Mouse (Mus musculus) liver, embryonic 15.5 days (tissue): ENCODE measurements around the gene Hopx. TPM values are rescaled to one million over a fixed set of nuclear protein-coding genes. Genes with fewer than 3 reads are reported as not detected.

Experiments
- ATAC-seq: fragments of 200-750 bp; cut with Nextera tagmentation; 2 replicates; pipeline ENCODE4 v1.8.0; 2017; ENCODE audit warnings: moderate number of reproducible peaks, mild to moderate bottlenecking, moderate library complexity; ENCODE audit not compliant: insufficient read depth
- H3K27ac ChIP-seq: fragments of 300-500 bp; sonication (generic); replicated peaks from 2 replicates; pipeline ENCODE4 v1.5.1; 2015; ENCODE audit warnings: mild to moderate bottlenecking, inconsistent platforms
- H3K27me3 ChIP-seq: fragments of 300-500 bp; sonication (generic); 2 replicates; pipeline ENCODE4 v1.6.1; 2015; ENCODE audit warnings: mild to moderate bottlenecking, inconsistent platforms
- H3K36me3 ChIP-seq: fragments of 300-500 bp; sonication (generic); replicated peaks from 2 replicates; pipeline ENCODE4 v1.6.1; 2015; ENCODE audit warnings: moderate library complexity, mild to moderate bottlenecking, inconsistent platforms
- H3K4me1 ChIP-seq: fragments of 300-500 bp; sonication (generic); replicated peaks from 2 replicates; pipeline ENCODE4 v1.6.1; 2015; ENCODE audit warnings: inconsistent platforms
- H3K4me2 ChIP-seq: fragments of 300-500 bp; sonication (generic); 2 replicates; pipeline ENCODE4 v1.6.1; 2015; ENCODE audit warnings: moderate library complexity, mild to moderate bottlenecking, inconsistent platforms
- H3K4me3 ChIP-seq: fragments of 300-500 bp; sonication (generic); replicated peaks from 2 replicates; pipeline ENCODE4 v1.5.1; 2015; ENCODE audit warnings: mild to moderate bottlenecking, inconsistent platforms
- H3K9ac ChIP-seq: fragments of 300-500 bp; sonication (generic); 2 replicates; pipeline ENCODE4 v1.6.1; 2015; ENCODE audit warnings: moderate library complexity, mild to moderate bottlenecking, inconsistent platforms
- H3K9me3 ChIP-seq: fragments of 300-500 bp; sonication (generic); replicated peaks from 2 replicates; pipeline ENCODE4 v1.6.1; 2016; ENCODE audit warnings: inconsistent platforms
- WGBS: fragments of 180-500 bp; shearing (Covaris S2); methylation state at CpG from one replicate; pipeline ENCODE4 v1.1.7; 2015; ENCODE audit warnings: mixed read lengths; ENCODE audit not compliant: insufficient replicate concordance; 5-methylcytosine and 5-hydroxymethylcytosine counted together
- polyA plus RNA-seq: library from polyadenylated mRNA; unstranded; fragments of >200 nt; fragmentation: Nextera tagmentation; extraction: Ambion mirVana; gene quantifications from 2 replicates; pipeline ENCODE4 v1.2.1, GENCODE M21; 2015

Hopx gene
- polyA plus RNA-seq, 1 experiment from 2014 or later, result 0.13 TPM

- H3K36me3 ChIP-seq, result no peaks in the 10 kb centered on the region
- 42% methylated on average over 7 of the region's 7 CpGs for WGBS
- ATAC-seq, result no peak
- no peak overlapping the region for H3K27ac ChIP-seq
- no peak overlapping the region for H3K4me2 ChIP-seq
- 0 out of 2 replicates have a peak, but pooled peaks cover 6% of the 10 kb centered on the region for H3K27me3 ChIP-seq
- no peak overlapping the region for H3K4me3 ChIP-seq
- H3K9me3 ChIP-seq, result no peaks in the 10 kb centered on the region
- peaks cover 49% of the 10 kb centered on the region for H3K4me1 ChIP-seq
- no peak overlapping the region for H3K9ac ChIP-seq
These were observed 5.8 kb upstream of the Hopx start for GRCm38 (mm10) chr5:77120701-77121100.

- H3K36me3 ChIP-seq, result no peaks in the 10 kb centered on the region
- H3K9me3 ChIP-seq, result no peaks in the 10 kb centered on the region
- H3K4me2 ChIP-seq, result peak overlapping the region; percentile 54
- H3K27me3 ChIP-seq, result 0 out of 2 replicates have a peak, but pooled peaks cover 7% of the 10 kb centered on the region
- no peak overlapping the region for H3K4me3 ChIP-seq
- peak overlapping the region; percentile 77 for H3K27ac ChIP-seq
- H3K4me1 ChIP-seq, result peaks cover 47% of the 10 kb centered on the region
- no peak overlapping the region for H3K9ac ChIP-seq
- peak; percentile 100 for ATAC-seq
- 53% methylated on average over 19 of the region's 19 CpGs for WGBS
These were observed 4.8 kb upstream of the Hopx start for GRCm38 (mm10) chr5:77119475-77120422.

DNA sequence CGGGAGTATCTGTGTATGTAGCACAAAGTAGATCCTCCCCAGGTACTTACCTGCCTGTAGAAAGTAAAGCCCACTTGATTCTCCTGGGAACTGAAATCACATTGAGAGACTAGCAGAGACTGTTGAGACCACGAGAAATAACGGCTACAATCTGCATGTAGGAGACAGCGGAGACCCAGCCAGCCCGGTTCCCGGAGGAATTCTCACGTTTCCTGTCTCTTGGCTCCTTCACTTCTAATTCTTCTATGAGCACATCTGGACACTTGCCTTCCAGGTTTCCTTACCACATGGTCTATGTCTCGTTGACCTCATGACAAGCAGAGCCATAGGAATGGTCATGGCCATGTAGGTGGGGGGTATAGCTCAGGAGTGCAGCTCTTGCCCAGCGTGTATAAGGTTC lies 811 bp upstream of the Hopx start:
- 71% methylated on average over 9 of the region's 9 CpGs for WGBS
- Histone ChIP-seq H3K36me3 (no peaks in the 10 kb centered on the region), H3K9ac (no peak overlapping the region), H3K4me2 (no peak overlapping the region), H3K27me3 (0 out of 2 replicates have a peak, but pooled peaks cover 7% of the 10 kb centered on the region), H3K4me3 (no peak overlapping the region), H3K9me3 (no peaks in the 10 kb centered on the region), H3K4me1 (peaks cover 20% of the 10 kb centered on the region), H3K27ac (no peak overlapping the region)
- no peak for ATAC-seq

DNA sequence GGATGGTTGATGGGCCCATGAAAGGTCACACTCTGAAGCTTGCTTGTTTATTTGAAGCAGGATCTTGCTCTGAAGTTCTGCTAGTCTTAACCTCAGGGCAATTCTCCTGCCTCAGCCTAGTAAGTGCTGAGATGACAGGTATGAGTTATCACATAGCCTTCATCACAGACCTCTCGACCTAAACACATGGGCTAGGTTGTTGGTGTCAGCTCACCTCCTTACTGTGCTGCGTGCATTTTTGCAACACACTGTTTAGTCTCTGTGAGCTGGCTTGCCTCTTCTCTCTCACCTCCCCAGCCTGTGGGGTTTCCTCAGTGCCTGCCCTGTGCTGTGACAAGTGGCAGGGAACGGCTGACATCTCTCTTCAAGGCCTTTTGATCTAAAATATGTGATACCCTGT lies 1.1 kb downstream of the Hopx start:
- ATAC-seq, result no peak
- no peaks in the 10 kb centered on the region for H3K9me3 ChIP-seq
- 63% methylated on average over 3 of the region's 3 CpGs for WGBS
- H3K27ac ChIP-seq, result no peak overlapping the region
- no peaks in the 10 kb centered on the region for H3K36me3 ChIP-seq
- 0 out of 2 replicates have a peak, but pooled peaks cover 7% of the 10 kb centered on the region for H3K27me3 ChIP-seq
- no peak overlapping the region for H3K4me3 ChIP-seq
- no peak overlapping the region for H3K4me2 ChIP-seq
- peaks cover under 1% of the 10 kb centered on the region for H3K4me1 ChIP-seq
- H3K9ac ChIP-seq, result no peak overlapping the region

DNA sequence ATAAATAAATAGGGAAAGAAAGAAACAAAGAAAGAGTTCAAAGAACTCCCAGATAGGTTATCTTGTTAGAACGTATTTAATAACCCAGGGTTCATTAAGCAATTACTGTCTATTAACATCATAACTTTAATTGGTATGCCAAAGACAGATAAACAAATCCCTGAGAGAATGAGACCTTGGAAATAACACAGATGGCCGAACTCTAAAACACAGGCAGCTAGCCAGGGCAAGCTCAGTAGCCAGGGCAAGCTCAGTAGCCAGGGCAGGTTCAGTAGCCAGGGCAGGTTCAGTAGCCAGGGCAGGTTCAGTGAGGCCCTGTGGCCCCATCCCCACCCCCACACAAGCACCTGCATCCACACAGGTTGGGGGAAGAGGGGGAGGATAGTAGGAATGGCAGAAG lies 2.9 kb downstream of the Hopx start:
- H3K27ac ChIP-seq, result no peak overlapping the region
- no peaks in the 10 kb centered on the region for H3K4me1 ChIP-seq
- no peaks in the 10 kb centered on the region for H3K36me3 ChIP-seq
- no peak overlapping the region for H3K9ac ChIP-seq
- H3K4me2 ChIP-seq, result no peak overlapping the region
- WGBS, result 50% methylated on average over 2 of the region's 2 CpGs
- H3K27me3 ChIP-seq, result 0 out of 2 replicates have a peak, but pooled peaks cover 7% of the 10 kb centered on the region
- H3K4me3 ChIP-seq, result no peak overlapping the region
- no peaks in the 10 kb centered on the region for H3K9me3 ChIP-seq
- no peak for ATAC-seq

GRCm38 (mm10) chr5:77109814-77110213 lies 5.1 kb downstream of the Hopx start:
- H3K9ac ChIP-seq, result no peak overlapping the region
- H3K4me3 ChIP-seq, result no peak overlapping the region
- H3K4me1 ChIP-seq, result no peaks in the 10 kb centered on the region
- no peak for ATAC-seq
- H3K4me2 ChIP-seq, result no peak overlapping the region
- no peaks in the 10 kb centered on the region for H3K27me3 ChIP-seq
- 44% methylated on average over 2 of the region's 2 CpGs for WGBS
- H3K36me3 ChIP-seq, result no peaks in the 10 kb centered on the region
- no peaks in the 10 kb centered on the region for H3K9me3 ChIP-seq
- H3K27ac ChIP-seq, result no peak overlapping the region

- Histone ChIP-seq H3K27me3 (no peaks in the 10 kb centered on the region), H3K27ac (no peak overlapping the region), H3K36me3 (no peaks in the 10 kb centered on the region), H3K9me3 (no peaks in the 10 kb centered on the region), H3K4me2 (no peak overlapping the region), H3K4me1 (no peaks in the 10 kb centered on the region), H3K4me3 (no peak overlapping the region), H3K9ac (no peak overlapping the region)
- ATAC-seq, result no peak
- 72% methylated on average over 6 of the region's 6 CpGs for WGBS
These were observed 6.1 kb downstream of the Hopx start for GRCm38 (mm10) chr5:77108806-77109205.

GRCm38 (mm10) chr5:77107146-77107822 lies 7.6 kb downstream of the Hopx start:
- Histone ChIP-seq H3K27ac (no peak overlapping the region), H3K9ac (no peak overlapping the region), H3K9me3 (no peaks in the 10 kb centered on the region), H3K36me3 (no peaks in the 10 kb centered on the region), H3K4me2 (no peak overlapping the region), H3K27me3 (peaks cover 10% of the 10 kb centered on the region; the same call in 1 of the 2 replicates), H3K4me3 (no peak overlapping the region), H3K4me1 (no peaks in the 10 kb centered on the region)
- WGBS, result 73% methylated on average over 11 of the region's 11 CpGs
- no peak for ATAC-seq

- Histone ChIP-seq H3K27ac (no peak overlapping the region), H3K36me3 (no peaks in the 10 kb centered on the region), H3K27me3 (peaks cover 23% of the 10 kb centered on the region), H3K4me3 (no peak overlapping the region), H3K4me1 (0 out of 2 replicates have a peak, but pooled peaks cover 9% of the 10 kb centered on the region), H3K4me2 (no peak overlapping the region), H3K9ac (no peak overlapping the region), H3K9me3 (no peaks in the 10 kb centered on the region)
- no peak for ATAC-seq
- WGBS, result 61% methylated on average over 15 of the region's 15 CpGs
These were observed 12.2 kb downstream of the Hopx start for GRCm38 (mm10) chr5:77102522-77103365.

DNA sequence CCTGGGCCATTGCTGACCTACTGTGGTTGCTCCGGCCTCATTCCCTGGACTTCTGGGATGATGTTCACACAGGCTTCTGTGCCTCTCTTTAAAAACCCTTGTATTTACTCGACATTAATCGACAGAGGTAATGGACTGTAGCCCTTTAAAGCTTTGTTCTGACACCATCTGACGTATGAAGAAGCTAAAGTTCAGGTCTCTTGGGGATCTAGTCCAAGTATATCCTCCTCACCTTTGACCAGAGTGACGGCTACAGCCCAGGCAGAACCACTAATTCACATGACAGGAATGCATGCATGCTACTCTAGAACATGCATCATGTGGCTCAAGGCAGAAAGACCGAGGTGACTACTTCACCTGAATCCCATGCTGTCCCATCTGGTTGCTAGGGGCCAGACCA lies 14.2 kb downstream of the Hopx start:
- Histone ChIP-seq H3K27ac (no peak overlapping the region), H3K4me2 (no peak overlapping the region), H3K9me3 (no peaks in the 10 kb centered on the region), H3K4me1 (peaks cover 17% of the 10 kb centered on the region), H3K4me3 (no peak overlapping the region), H3K9ac (no peak overlapping the region), H3K36me3 (no peaks in the 10 kb centered on the region), H3K27me3 (peaks cover 39% of the 10 kb centered on the region)
- no peak for ATAC-seq
- 64% methylated on average over 6 of the region's 6 CpGs for WGBS
